Mouse (Mus musculus) gastrocnemius, adult 18-20 months (tissue): Measurements from ENCODE around the gene Cdc26. TPM values are rescaled to one million over a fixed set of nuclear protein-coding genes. Genes with fewer than 3 reads are reported as not detected.

Experiments
- DNase-seq: peaks from one replicate; pipeline ENCODE4 v3.0.0; 2021; ENCODE audit warnings: low spot score
- long read RNA-seq, 2 experiments: library from polyadenylated mRNA; stranded (forward); transcript quantifications; one replicate each; pipeline ENCODE4 v2.0.0; 2021
- total RNA-seq, 2 experiments: library from RNA; stranded (reverse); gene quantifications; 2 replicates each; pipeline ENCODE4 v1.2.3; 2021

Cdc26 gene
- total RNA-seq = 10 to 100 TPM; 50.0 to 51.6 TPM
- long read RNA-seq, experiment 1, transcript Cdc26-202 (3 exons, 654 nt) = minor isoform, 17 of 68 reads
- long read RNA-seq, experiment 1, transcript Cdc26-201 (4 exons, 819 nt) = major isoform, 48 of 68 reads
- long read RNA-seq, experiment 1, partial matches to known transcripts = 0 of 68 reads
- long read RNA-seq, experiment 1, other reads (novel, unspliced or antisense) = 3 of 68 reads
- long read RNA-seq, experiment 2, transcript Cdc26-202 (3 exons, 654 nt) = minor isoform, 6 of 48 reads
- long read RNA-seq, experiment 2, transcript Cdc26-201 (4 exons, 819 nt) = major isoform, 40 of 48 reads
- long read RNA-seq, experiment 2, partial matches to known transcripts = 0 of 48 reads
- long read RNA-seq, experiment 2, other reads (novel, unspliced or antisense) = 2 of 48 reads

DNA sequence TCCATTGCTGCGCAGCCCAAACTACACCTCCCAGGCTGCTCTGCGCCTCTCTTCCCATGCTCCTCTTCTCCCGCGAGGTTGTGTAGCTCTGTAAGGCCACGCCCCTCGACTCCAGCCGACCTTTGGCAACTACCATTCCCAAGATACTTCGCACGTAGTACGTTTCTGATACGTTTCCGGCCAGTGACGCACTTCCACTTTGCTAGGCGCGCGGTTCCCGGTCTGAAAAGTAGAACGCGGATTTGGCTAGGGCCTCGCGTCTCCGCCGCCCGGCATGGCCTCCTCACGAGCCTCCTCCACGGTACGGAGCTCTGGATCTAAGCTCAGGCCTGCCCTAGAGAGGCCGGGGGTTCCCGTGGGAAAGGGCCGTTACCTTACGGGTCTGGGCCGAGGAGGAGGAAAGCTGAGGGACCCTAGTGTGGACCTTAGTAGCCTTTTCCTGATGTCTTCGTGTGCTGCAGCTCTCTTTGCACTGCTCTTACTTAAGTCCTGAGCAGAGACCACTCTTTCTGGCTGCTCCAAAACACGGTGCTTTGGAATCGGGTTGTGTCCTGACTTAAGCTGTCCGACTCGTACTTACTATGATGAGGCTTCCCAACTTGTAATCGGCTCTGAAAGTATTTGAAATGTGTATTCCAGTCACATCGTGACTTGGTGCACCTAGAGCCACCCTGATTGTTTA is at the start of gene Cdc26, which contains the start of gene Prpf4:
TSS of gene Cdc26 (minus strand) at position 42 of the 682 bp plus-strand sequence.
TSS of gene Prpf4 (plus strand) at position 197 of the 682 bp plus-strand sequence.
- DNase-seq = peak; percentile 99

GRCm38 (mm10) chr4:62454995-62455394 is 46.6 kb upstream of the Cdc26 start:
- peak; percentile 24 for DNase-seq

DNA sequence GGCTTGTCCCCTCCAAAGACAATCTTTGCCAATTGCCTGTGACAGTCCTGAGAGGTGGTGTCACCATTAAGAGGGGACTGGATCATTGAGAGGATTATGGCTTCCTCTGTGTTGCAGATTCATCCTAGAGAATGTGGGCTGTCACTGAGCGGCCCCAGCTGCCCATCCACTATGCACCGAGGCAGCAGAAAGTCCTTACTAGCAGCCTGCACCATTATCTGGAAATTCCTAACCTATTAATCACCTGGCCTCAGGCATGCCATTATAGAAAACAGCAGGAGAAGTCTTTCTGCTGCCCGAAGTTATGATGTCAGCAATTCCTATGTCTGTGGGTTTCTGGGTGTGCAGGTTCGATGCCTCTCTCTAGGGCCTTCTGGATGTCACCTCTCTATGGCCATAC is 32.5 kb upstream of the Cdc26 start:
- no peak for DNase-seq

GRCm38 (mm10) chr4:62440544-62440943 is 32.1 kb upstream of the Cdc26 start:
- DNase-seq = peak; percentile 19

- DNase-seq = no peak
Measured at GRCm38 (mm10) chr4:62439793-62440192, 31.4 kb upstream of the Cdc26 start.

DNA sequence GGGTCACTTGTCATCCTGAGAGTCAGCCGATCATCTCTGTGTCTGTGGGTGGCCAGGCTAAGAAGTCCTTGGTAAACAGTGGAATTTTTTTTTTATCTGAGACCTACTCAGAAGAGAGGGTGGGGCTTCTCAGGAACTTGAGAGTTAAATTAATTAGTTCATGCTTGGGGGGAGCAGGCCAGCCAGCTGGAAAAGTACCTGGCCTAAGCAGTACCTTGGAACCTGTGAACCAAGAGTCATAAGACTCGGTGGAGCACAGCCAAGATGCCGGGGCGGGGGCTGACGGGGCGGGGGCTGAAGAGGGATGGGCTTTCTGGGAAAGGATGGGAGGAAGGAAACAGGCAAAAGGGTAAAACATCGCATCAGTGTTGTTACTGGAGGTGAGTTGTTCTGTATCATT is 29.4 kb upstream of the Cdc26 start:
- DNase-seq = no peak

DNA sequence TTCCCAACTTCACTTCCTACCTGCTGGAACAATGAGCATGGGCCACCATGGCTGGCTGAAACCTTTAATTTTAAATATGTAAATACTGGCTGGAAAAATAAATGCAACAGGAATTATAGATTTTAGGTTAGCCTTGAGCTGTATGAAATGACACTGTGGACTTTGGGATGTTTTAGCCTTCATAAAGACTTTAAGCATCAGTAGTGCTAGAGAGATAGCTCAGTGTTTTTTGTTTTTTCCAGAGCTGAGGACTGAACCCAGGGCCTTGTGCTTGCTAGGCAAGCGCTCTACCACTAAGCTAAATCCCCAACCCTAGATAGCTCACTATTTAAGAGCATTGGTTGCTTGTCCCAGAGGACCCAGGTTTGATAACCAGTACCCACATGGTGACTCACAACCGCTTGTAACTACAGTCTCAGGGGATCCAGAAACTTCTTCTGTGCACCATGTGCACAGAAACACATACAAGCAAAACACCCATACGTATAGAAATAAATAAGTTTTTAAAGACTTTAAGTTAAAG is 28.9 kb upstream of the Cdc26 start:
- DNase-seq = no peak

GRCm38 (mm10) chr4:62435081-62435480 is 26.6 kb upstream of the Cdc26 start, which contains the start of gene Rnf183:
Gene Rnf183 (minus strand): TSS chr4:62435252.
- DNase-seq = no peak

GRCm38 (mm10) chr4:62433939-62434870 is 25.8 kb upstream of the Cdc26 start:
- DNase-seq = no peak

- DNase-seq = no peak
Measured at GRCm38 (mm10) chr4:62431522-62431921, 23.1 kb upstream of the Cdc26 start.

GRCm38 (mm10) chr4:62430678-62431077 is 22.2 kb upstream of the Cdc26 start:
- no peak for DNase-seq

- DNase-seq = no peak
Measured at GRCm38 (mm10) chr4:62429616-62430015, 21.2 kb upstream of the Cdc26 start.

- DNase-seq = no peak
Measured at GRCm38 (mm10) chr4:62427978-62428758, 19.7 kb upstream of the Cdc26 start.

- DNase-seq = no peak
Measured at GRCm38 (mm10) chr4:62425891-62426290, 17.4 kb upstream of the Cdc26 start.

- no peak for DNase-seq
Measured at GRCm38 (mm10) chr4:62419091-62419490, 10.6 kb upstream of the Cdc26 start.

DNA sequence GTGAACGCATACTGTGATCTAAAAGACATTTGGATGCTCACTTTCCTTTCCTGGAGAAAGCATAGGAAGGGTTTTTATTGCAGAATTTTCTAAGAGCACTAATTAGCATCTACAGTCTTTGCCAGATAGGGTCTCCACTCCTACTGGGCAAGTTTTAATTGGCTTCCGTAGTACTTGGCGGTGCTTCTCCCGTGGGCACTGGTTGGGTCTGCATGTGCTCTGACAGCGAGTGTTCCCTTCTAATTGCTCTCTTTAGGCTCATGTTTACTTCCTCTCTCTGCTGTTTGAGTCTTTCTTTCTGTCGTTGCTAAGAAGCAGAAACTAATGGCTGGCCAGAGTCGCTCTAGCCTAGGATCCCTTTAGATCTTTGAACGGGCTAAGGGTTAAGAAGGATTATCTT is 10.0 kb upstream of the Cdc26 start:
- DNase-seq = no peak

DNA sequence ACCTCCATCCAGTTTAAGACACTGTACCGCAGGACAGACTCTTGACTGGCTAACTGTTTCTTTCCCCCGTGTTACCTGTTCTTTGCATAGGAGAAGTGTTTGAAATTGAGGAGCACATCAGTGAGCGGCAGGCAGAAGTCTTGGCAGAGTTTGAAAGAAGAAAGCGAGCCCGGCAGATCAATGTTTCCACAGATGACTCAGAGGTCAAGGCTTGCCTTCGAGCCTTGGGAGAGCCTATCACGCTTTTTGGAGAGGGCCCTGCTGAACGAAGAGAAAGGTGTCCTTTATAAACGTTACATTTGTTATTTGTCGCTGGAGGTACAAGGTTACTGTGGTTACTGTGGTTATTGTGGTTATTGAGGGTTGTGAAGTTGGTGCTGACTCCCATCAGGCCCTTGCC is 3.2 kb upstream of the Cdc26 start:
- DNase-seq = no peak

GRCm38 (mm10) chr4:62410325-62410724 is 1.9 kb upstream of the Cdc26 start:
- DNase-seq = no peak

GRCm38 (mm10) chr4:62409615-62410014 is 1.2 kb upstream of the Cdc26 start:
- DNase-seq = no peak

DNA sequence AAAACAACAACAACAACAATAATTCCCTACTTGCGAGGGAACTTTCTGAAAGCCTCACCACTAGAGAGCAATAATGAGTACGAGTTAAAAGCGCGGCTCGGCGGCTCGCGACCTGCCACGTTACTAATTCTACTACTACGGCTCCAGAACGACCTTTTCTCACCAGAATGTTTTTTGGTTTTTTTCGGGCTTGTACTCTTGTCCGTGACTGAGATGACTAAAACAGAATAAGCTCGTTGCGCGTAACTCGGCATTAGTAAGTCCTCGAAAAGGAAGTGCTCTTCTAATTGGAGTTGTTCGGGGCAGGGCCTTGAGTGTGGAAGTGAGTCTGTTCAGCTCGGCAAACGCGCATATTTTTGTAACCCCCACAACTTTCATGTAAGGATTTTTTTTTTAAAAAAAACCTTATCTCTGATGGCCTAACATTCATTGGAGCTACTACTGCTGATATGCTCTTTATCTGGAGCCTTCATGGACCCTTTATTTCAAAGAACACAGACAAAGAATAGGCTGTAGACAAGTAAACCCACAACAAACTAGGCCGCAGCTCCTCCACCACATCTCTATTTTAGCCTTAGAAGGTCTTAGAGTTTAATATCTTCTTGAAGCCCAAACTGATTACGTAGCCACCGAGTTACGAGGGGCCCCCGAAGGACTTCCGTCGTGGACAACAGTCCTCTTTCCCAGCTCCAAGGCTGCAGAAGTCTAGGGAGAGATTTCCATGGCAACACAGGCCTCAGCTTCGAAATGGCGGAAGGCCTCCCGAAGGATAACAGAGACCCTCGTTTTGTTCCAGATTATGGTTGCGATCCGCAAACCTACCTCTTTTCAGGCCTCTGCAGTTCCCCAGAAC is 486 bp downstream of the Cdc26 start:
- DNase-seq = peak; percentile 54
